Mouse (Mus musculus): Measurements from ENCODE around the gene Trim72. TPM values are rescaled to one million over a fixed set of nuclear protein-coding genes. Genes with fewer than 3 reads are reported as not detected.
A peak's percentile ranks its signal among the peaks of the same experiment; 100 is the strongest.
"Not testable (repeated sequence)": the region's sequence is repeated elsewhere in the genome, so short reads cannot be mapped to it uniquely, and the experiment has no call there.

Trim72 gene
- polyA plus RNA-seq, 1 experiment from 2014 or later = not detected

DNA sequence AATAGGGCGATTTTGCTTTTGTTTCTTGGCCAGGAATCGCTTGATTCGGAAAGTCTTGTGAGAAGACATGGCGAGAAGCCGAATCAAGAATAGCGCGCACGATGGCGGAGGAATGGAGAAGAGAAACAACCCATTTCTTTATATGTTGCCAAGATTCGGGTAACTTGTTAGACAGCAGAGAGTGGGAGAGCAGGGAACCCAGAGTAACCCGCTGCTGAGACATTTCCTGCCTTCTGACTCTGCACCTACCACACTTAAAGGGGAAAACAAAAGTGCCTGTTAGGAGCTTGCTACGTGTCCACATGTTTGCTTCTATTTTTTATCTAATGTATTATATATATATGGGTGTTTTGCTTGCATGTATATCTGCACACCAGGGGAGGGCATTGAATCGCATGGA lies 9.4 kb downstream of the Trim72 start:
- no peaks in the 10 kb centered on the region for H3K9me3 ChIP-seq
- 92% methylated on average over 13 of the region's 13 CpGs for WGBS
- H3K4me1 ChIP-seq (replicated peaks) = no peaks in the 10 kb centered on the region
- no peaks in the 10 kb centered on the region for H3K27me3 ChIP-seq
- no peaks in the 10 kb centered on the region for H3K36me3 ChIP-seq
- no peak overlapping the region for H3K4me3 ChIP-seq
- no peak overlapping the region for H3K4me2 ChIP-seq
- H3K9ac ChIP-seq = no peak overlapping the region
- ATAC-seq (ENCODE audit: low FRiP score, low read depth) = no peak
- H3K27ac ChIP-seq (replicated peaks) = no peak overlapping the region

DNA sequence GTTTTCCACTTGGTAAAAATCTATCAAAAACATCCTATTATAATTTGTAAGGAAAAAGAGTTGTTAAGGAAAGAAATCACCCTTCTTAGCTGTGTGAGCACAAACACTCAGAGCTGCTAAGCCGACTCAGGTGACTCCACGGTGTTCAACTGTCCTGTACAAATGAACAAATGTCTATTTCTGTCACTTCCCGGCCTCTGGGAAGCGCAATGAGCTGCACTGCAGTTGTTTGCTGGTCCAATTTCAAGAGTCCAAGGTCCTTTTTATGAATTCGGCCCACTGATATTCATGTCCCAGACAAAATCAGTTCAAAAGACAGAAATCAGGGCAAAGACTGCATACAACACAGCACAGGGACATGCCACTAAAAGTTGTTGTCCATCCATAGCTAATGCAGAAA lies 12.4 kb downstream of the Trim72 start:
- H3K9me3 ChIP-seq; H3K4me2 ChIP-seq; H3K27me3 ChIP-seq; H3K27ac ChIP-seq (replicated peaks); ATAC-seq (ENCODE audit: low FRiP score, low read depth); H3K36me3 ChIP-seq; H3K4me3 ChIP-seq; H3K4me1 ChIP-seq (replicated peaks); H3K9ac ChIP-seq: not testable (repeated sequence)
- WGBS = 91% methylated on average over 5 of the region's 5 CpGs

DNA sequence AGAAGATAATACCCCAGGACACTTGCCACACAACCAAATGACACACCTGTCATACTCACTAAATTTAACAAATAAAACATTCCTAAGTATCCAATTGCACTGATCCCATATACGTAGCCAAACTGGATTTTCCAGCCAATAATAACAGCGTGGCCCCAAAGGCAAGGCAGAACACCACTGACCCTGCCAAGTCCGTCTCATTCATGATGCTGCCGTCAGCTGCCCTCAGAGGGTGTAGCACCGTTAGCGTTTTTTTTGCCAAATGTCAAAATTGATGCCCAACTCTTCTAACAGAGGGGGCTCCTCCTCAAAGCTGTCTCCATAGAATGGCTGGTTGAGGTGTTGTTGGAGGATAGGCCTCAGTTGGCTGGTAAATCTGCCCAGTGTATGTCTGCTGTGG lies 12.9 kb downstream of the Trim72 start:
- ATAC-seq (ENCODE audit: low FRiP score, low read depth) = no peak
- 91% methylated on average over 6 of the region's 6 CpGs for WGBS
- no peak overlapping the region for H3K4me2 ChIP-seq

DNA sequence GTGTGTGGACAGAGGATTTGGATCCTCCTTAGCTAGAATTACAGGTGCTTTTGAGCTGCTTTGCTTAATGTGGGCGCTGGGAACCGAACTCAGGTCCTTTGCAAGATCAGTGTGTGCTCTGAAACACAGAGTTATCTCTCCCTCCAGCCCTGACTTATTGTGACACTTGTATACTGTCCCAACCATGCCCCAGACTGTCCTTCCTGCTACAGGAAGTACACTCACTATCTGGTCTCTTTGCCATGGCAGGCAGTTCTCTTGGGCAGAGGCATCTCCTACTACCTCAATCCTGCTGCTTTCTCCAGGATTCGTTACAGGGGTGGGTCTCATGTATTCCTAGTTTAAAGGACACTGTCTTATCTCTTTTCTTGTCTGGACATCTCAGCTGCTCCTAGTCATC lies 14.5 kb downstream of the Trim72 start:
- Histone ChIP-seq H3K9ac (no peak overlapping the region), H3K36me3 (no peaks in the 10 kb centered on the region), H3K27ac (replicated peaks) (no peak overlapping the region), H3K4me2 (no peak overlapping the region), H3K4me3 (no peak overlapping the region), H3K27me3 (no peaks in the 10 kb centered on the region), H3K9me3 (no peaks in the 10 kb centered on the region), H3K4me1 (replicated peaks) (no peaks in the 10 kb centered on the region)
- 89% methylated on average over 3 of the region's 3 CpGs for WGBS
- no peak for ATAC-seq (ENCODE audit: low FRiP score, low read depth)

More for the DNA sequence above, 12.9 kb downstream of the Trim72 start:
- H3K27me3 ChIP-seq = no peaks in the 10 kb centered on the region
- no peak overlapping the region for H3K27ac ChIP-seq (replicated peaks)
- H3K4me3 ChIP-seq = no peak overlapping the region
- H3K4me1 ChIP-seq (replicated peaks) = no peaks in the 10 kb centered on the region
- no peaks in the 10 kb centered on the region for H3K9me3 ChIP-seq
- H3K36me3 ChIP-seq = no peaks in the 10 kb centered on the region
- no peak overlapping the region for H3K9ac ChIP-seq

DNA sequence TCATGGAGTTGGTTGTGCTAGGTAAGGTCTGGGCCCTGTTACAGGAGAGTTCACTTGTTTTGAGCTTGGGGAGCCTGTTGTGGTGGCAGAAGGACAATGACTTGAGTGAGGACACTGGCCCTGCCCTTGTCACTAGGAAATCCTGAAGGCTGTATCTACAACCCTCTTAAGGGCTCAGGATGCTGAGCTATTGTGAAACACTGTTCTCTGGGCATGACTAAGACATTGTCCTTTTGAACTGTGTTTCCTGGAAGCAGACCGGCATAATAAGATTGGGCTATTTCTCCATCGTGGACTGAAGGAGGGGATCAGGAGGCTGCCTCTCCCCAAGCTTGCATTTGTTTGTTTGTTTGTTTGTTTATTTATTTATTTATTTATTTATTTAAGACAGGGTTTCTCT lies 15.4 kb downstream of the Trim72 start:
- WGBS = 80% methylated on average over 2 of the region's 2 CpGs
- no peak overlapping the region for H3K4me2 ChIP-seq

DNA sequence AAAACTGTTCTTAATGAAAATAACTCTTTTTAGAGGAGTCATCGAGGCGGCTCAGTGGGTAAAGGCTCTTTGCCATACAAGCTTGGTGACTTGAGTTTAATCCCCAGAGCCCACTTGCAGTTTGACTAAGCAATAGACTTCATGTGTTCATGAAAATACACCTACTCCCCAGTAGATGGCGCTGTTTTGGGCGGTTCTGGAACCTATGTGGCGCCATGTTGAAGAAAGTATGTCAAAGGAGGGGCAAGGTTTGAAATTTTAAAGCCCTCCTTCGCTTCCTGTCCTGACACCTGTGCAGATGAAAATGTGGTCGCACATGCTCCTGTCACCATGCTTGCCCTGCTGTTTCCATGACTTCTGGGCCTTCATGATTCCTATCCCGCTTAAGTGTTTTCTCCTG lies 19.2 kb downstream of the Trim72 start:
- Histone ChIP-seq H3K4me2 (no peak overlapping the region), H3K4me1 (replicated peaks) (no peaks in the 10 kb centered on the region), H3K27ac (replicated peaks) (no peak overlapping the region), H3K9me3 (no peaks in the 10 kb centered on the region), H3K36me3 (no peaks in the 10 kb centered on the region), H3K9ac (no peak overlapping the region), H3K4me3 (no peak overlapping the region), H3K27me3 (no peaks in the 10 kb centered on the region)
- ATAC-seq (ENCODE audit: low FRiP score, low read depth) = no peak
- 63% methylated on average over 8 of the region's 8 CpGs for WGBS

More for the DNA sequence above, 15.4 kb downstream of the Trim72 start:
- Histone ChIP-seq H3K9me3 (no peaks in the 10 kb centered on the region), H3K27ac (replicated peaks) (no peak overlapping the region), H3K4me3 (no peak overlapping the region), H3K27me3 (no peaks in the 10 kb centered on the region), H3K4me1 (replicated peaks) (no peaks in the 10 kb centered on the region), H3K36me3 (no peaks in the 10 kb centered on the region), H3K9ac (no peak overlapping the region)
- ATAC-seq (ENCODE audit: low FRiP score, low read depth) = no peak

DNA sequence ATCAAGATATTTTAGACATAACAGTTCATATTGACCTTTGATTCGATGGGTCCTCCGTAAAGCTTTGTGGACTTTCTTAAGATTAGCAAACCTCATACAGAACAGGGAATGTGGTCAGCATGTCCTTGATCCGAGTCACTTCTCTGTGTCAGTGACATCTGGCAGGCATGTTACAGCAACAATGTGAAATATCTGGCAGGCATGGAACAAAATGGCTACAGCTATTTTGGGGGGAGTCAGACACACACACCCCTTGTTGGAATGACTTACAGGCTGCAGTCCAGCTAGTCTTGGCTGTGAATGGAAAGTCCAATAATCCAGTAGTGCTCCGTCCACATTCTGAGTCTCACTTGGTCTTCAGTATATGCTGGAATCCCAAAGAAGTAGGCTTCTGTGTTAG lies 19.8 kb downstream of the Trim72 start:
- Histone ChIP-seq H3K9ac (no peak overlapping the region), H3K36me3 (no peaks in the 10 kb centered on the region), H3K27me3 (no peaks in the 10 kb centered on the region), H3K4me3 (no peak overlapping the region), H3K9me3 (no peaks in the 10 kb centered on the region), H3K4me2 (no peak overlapping the region), H3K27ac (replicated peaks) (no peak overlapping the region), H3K4me1 (replicated peaks) (no peaks in the 10 kb centered on the region)
- ATAC-seq (ENCODE audit: low FRiP score, low read depth) = no peak
- WGBS = 94% methylated on average over 4 of the region's 4 CpGs

DNA sequence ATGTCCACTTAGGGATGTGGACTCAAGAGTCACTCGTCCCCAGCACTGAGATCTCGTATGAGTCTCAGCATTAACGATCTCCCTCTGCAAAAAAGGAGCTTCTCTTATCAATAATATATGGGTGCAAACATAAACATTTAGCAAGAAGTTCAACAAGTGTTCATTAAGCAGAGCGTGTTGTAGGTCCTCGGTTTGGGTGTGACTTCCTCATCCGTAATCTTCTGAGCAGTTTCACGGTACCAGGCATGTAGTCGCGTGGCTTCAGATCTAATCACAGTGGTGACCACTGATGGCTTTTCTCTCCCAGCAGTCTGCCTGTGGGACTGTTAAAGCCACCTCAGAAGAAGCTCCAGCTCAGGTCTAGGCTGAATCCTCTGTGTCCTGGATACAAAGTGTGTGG lies 20.6 kb downstream of the Trim72 start:
- Histone ChIP-seq H3K4me2 (no peak overlapping the region), H3K27ac (replicated peaks) (no peak overlapping the region), H3K36me3 (no peaks in the 10 kb centered on the region), H3K4me3 (no peak overlapping the region), H3K9me3 (no peaks in the 10 kb centered on the region), H3K9ac (no peak overlapping the region), H3K4me1 (replicated peaks) (no peaks in the 10 kb centered on the region), H3K27me3 (no peaks in the 10 kb centered on the region)
- 97% methylated on average over 9 of the region's 9 CpGs for WGBS
- no peak for ATAC-seq (ENCODE audit: low FRiP score, low read depth)

DNA sequence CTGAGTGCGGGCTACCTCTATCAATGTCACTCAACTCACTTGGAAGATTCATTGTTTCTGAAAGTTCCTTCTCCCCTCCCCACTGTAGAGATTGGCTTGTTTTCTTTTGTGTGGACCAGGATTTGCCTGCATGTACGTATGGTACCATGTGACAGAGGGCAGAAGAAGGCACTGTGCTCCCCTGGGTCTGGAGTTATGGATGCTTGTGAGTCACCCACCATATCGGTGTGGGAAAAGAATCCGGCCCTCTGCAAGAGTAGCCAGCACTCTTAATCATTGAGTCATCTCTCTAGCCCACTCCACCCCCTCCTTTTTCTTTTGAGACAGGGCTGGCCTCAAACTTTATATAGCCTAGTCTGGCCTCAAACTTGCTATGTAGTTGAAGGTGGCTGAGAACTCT lies 21.2 kb downstream of the Trim72 start:
- 79% methylated on average over 4 of the region's 4 CpGs for WGBS
- Histone ChIP-seq H3K9me3 (no peaks in the 10 kb centered on the region), H3K4me3 (no peak overlapping the region), H3K9ac (no peak overlapping the region), H3K4me1 (replicated peaks) (no peaks in the 10 kb centered on the region), H3K27ac (replicated peaks) (no peak overlapping the region), H3K4me2 (no peak overlapping the region), H3K27me3 (no peaks in the 10 kb centered on the region), H3K36me3 (no peaks in the 10 kb centered on the region)
- ATAC-seq (ENCODE audit: low FRiP score, low read depth) = no peak

DNA sequence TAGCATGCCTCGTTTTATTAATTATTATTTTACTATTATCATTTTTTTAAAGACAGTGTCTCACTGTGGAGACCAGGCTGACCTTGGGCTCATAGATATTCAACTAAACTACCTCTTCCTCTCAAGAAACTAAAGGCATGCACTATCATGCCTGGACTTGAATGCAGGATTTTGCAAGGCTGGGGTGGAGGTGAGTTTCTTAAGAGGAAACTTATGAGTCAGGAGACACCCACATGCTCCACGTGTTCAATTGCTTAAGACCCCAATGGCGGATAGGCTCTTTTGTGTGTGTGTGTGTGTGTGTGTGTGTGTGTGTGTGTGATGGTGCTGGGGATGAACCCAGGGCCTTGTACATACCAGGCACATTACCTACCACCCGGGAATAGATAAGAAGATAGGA lies 21.6 kb downstream of the Trim72 start:
- Histone ChIP-seq H3K9ac (no peak overlapping the region), H3K4me1 (replicated peaks) (no peaks in the 10 kb centered on the region), H3K4me3 (no peak overlapping the region), H3K4me2 (no peak overlapping the region), H3K36me3 (no peaks in the 10 kb centered on the region), H3K9me3 (no peaks in the 10 kb centered on the region), H3K27ac (replicated peaks) (no peak overlapping the region), H3K27me3 (no peaks in the 10 kb centered on the region)
- 78% methylated on average over 4 of the region's 4 CpGs for WGBS
- no peak for ATAC-seq (ENCODE audit: low FRiP score, low read depth)

DNA sequence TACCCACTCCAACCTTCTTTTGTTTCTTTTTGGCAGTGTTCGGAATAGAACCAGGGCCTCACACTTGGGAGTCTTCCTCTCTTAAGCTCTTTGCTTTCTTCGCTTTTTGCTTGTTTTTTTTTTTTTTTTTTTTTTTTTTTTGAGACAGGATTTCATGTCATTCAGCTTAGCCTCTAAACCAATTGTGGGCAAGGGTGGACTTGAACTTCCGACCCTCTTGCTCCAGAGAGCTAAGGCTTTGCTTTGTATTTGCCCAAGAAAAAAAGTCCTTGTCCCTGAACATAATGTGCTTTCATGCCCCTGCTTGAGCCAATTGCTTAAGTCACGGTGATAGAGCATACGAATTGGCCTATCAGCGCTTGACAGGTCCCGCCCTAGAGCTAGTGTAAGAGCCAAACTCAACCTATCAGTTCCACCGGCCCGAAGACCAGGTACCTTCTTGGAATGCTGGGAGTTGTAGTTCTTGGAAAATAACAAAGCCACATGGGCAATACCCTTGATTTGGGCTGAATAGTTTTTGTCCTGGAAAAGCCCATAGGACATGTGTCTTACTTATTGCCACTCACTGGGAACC lies 27.7 kb downstream of the Trim72 start:
- no peaks in the 10 kb centered on the region for H3K9me3 ChIP-seq
- no peak overlapping the region for H3K4me3 ChIP-seq
- no peaks in the 10 kb centered on the region for H3K4me1 ChIP-seq (replicated peaks)
- H3K9ac ChIP-seq = no peak overlapping the region
- no peaks in the 10 kb centered on the region for H3K27me3 ChIP-seq
- H3K27ac ChIP-seq (replicated peaks) = no peak overlapping the region
- WGBS = 44% methylated on average over 9 of the region's 9 CpGs
- H3K4me2 ChIP-seq = no peak overlapping the region
- peak; percentile 84; the same call in 1 of the 2 replicates for ATAC-seq (ENCODE audit: low FRiP score, low read depth)
- no peaks in the 10 kb centered on the region for H3K36me3 ChIP-seq

DNA sequence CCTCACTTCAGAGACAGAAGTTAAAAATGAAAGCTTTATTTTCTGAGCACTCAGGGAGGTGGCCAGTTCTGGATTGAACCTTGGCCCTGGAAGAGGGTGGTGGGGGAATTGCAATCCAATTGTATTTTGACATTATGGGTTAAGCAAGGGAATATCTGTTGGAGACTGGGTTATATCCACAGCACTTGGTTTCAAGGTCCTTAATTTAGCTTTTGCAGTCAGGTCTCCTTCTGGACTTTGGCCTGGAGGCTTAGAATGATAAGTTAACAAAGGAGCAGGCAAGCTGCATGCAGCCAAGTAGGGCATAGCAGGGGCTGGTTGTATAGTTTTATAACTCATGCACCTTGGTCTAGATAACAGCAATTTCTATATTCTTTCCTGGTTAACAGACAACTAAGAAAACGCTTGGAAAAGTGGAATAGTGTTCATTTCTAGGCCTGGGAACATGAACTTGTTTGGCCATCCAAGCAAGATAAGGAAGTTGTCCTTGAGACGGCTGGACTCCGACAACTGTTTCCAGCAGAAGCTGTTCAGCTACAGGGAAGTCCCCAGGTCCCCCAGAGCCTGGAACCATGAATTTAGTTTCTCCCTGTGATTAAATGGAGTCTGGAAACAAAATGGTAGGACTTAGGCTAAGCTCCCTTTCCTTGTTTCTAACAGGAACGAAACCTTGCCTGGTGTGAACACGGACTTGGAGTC lies 28.7 kb downstream of the Trim72 start:
- H3K4me2 ChIP-seq = no peak overlapping the region
- ATAC-seq (ENCODE audit: low FRiP score, low read depth) = no peak
- 94% methylated on average over 5 of the region's 5 CpGs for WGBS

DNA sequence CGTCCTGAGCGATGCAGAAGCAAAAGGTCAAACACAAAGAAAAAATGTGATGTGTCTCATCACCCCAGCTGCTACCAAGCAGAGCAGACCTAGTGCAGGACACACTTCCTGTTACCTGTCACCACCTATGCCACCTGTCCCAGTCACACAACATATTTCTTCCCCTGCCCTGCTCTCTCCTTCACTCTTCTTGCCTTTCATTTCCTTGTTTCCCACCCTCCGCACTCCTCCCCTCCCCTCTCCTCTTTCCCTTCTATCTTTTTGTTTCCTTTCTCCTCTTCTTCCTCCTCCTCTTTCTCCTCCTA lies 29.2 kb downstream of the Trim72 start:
- no peak overlapping the region for H3K9ac ChIP-seq
- ATAC-seq (ENCODE audit: low FRiP score, low read depth) = no peak
- H3K27me3 ChIP-seq = no peaks in the 10 kb centered on the region
- H3K36me3 ChIP-seq = no peaks in the 10 kb centered on the region
- H3K4me3 ChIP-seq = no peak overlapping the region
- no peaks in the 10 kb centered on the region for H3K4me1 ChIP-seq (replicated peaks)
- no peak overlapping the region for H3K27ac ChIP-seq (replicated peaks)
- H3K4me2 ChIP-seq = no peak overlapping the region
- 96% methylated on average over 3 of the region's 3 CpGs for WGBS
- no peaks in the 10 kb centered on the region for H3K9me3 ChIP-seq

More for the DNA sequence above, 28.7 kb downstream of the Trim72 start:
- H3K9me3 ChIP-seq = no peaks in the 10 kb centered on the region
- H3K27me3 ChIP-seq = no peaks in the 10 kb centered on the region
- no peak overlapping the region for H3K9ac ChIP-seq
- H3K4me1 ChIP-seq (replicated peaks) = no peaks in the 10 kb centered on the region
- H3K36me3 ChIP-seq = no peaks in the 10 kb centered on the region
- no peak overlapping the region for H3K27ac ChIP-seq (replicated peaks)
- H3K4me3 ChIP-seq = no peak overlapping the region
